Mouse (Mus musculus) common myeloid progenitor, adult 5-6 weeks (primary cell): ENCODE data around the gene Rbms3. TPM values are rescaled to one million over a fixed set of nuclear protein-coding genes. Genes with fewer than 3 reads are reported as not detected.

Source experiments
- ATAC-seq: replicated peaks from 2 replicates; pipeline ENCODE4 v1.8.0; 2016; ENCODE audit warnings: low read depth, mild to moderate bottlenecking, moderate TSS enrichment, inconsistent platforms; ENCODE audit not compliant: poor library complexity, severe bottlenecking
- total RNA-seq: library from RNA; stranded (forward); fragments of 200-1000, 187-1606 nt; gene quantifications from 2 replicates; pipeline ENCODE4 v1.2.3, GENCODE M21; 2017

Gene Rbms3
- total RNA-seq, 1 experiment from 2014 or later: not detected

GRCm38 (mm10) chr9:117379448-117379983 is 250.2 kb downstream of the Rbms3 start:
- ATAC-seq: no peak

GRCm38 (mm10) chr9:117378131-117378890 is 251.4 kb downstream of the Rbms3 start:
- ATAC-seq: no peak

GRCm38 (mm10) chr9:117375776-117376175 is 253.9 kb downstream of the Rbms3 start:
- ATAC-seq: no peak

- no peak for ATAC-seq
Measured at GRCm38 (mm10) chr9:117373164-117373741, 256.5 kb downstream of the Rbms3 start.

GRCm38 (mm10) chr9:117371980-117372379 is 257.7 kb downstream of the Rbms3 start:
- no peak for ATAC-seq

- no peak for ATAC-seq
Measured at GRCm38 (mm10) chr9:117370086-117370485, 259.6 kb downstream of the Rbms3 start.

- ATAC-seq: no peak
Measured at GRCm38 (mm10) chr9:117368016-117368415, 261.7 kb downstream of the Rbms3 start.

- no peak for ATAC-seq
Measured at GRCm38 (mm10) chr9:117364610-117365009, 265.1 kb downstream of the Rbms3 start.

GRCm38 (mm10) chr9:117361431-117361830 is 268.3 kb downstream of the Rbms3 start:
- ATAC-seq: no peak

- peak; percentile 42; the same call in 1 of the 2 replicates for ATAC-seq
Measured at GRCm38 (mm10) chr9:117356764-117357442, 272.8 kb downstream of the Rbms3 start.

GRCm38 (mm10) chr9:117355501-117355900 is 274.2 kb downstream of the Rbms3 start:
- no peak for ATAC-seq

- no peak for ATAC-seq
Measured at GRCm38 (mm10) chr9:117342336-117342735, 287.4 kb downstream of the Rbms3 start.

GRCm38 (mm10) chr9:117330681-117331080 is 299.0 kb downstream of the Rbms3 start:
- no peak for ATAC-seq

GRCm38 (mm10) chr9:117319271-117319670 is 310.4 kb downstream of the Rbms3 start:
- no peak for ATAC-seq

GRCm38 (mm10) chr9:117318461-117318860 is 311.3 kb downstream of the Rbms3 start:
- ATAC-seq: no peak

GRCm38 (mm10) chr9:117317251-117317650 is 312.5 kb downstream of the Rbms3 start:
- no peak for ATAC-seq

- ATAC-seq: no peak
Measured at GRCm38 (mm10) chr9:117313642-117314041, 316.1 kb downstream of the Rbms3 start.

- ATAC-seq: no peak
Measured at GRCm38 (mm10) chr9:117309809-117310208, 319.9 kb downstream of the Rbms3 start.

- ATAC-seq: no peak
Measured at GRCm38 (mm10) chr9:117298991-117299390, 330.7 kb downstream of the Rbms3 start.

- no peak for ATAC-seq
Measured at GRCm38 (mm10) chr9:117297662-117298531, 331.8 kb downstream of the Rbms3 start.
